Mouse (Mus musculus) CH12.LX (cell line): ENCODE results near the gene Hivep2. TPM values are rescaled to one million over a fixed set of nuclear protein-coding genes. Genes with fewer than 3 reads are reported as not detected.

Experiments used
- DNase-seq: peaks from one replicate; pipeline ENCODE4 v3.0.0-alpha.2; 2013; ENCODE audit errors: extremely low read depth
- H3K27ac ChIP-seq: 2 replicates; pipeline ENCODE4 v1.5.1; 2012; ENCODE audit warnings: low read depth, mild to moderate bottlenecking, control low read depth, moderate library complexity; ENCODE audit not compliant: insufficient read depth
- H3K27me3 ChIP-seq: replicated peaks from 2 replicates; pipeline ENCODE3; 2012; ENCODE audit warnings: inconsistent platforms
- H3K36me3 ChIP-seq, 2 experiments: replicated peaks in 1 of 2; 2 replicates each; pipeline versions ENCODE3 to v1.6.1; 2012; ENCODE audit warnings: inconsistent platforms in 1 of 2, low read length in 1 of 2, mild to moderate bottlenecking in 1 of 2, mixed read lengths in 1 of 2, moderate library complexity in 1 of 2; ENCODE audit not compliant: control insufficient read depth in 1 of 2, insufficient read depth in 1 of 2
- H3K4me1 ChIP-seq, 2 experiments: 2 replicates each; pipeline ENCODE4 v1.6.1; 2012; ENCODE audit warnings: inconsistent platforms in 1 of 2, moderate library complexity in 1 of 2; ENCODE audit not compliant: insufficient read depth in 2 of 2, control insufficient read depth in 1 of 2
- H3K4me2 ChIP-seq: 2 replicates; pipeline ENCODE4 v1.6.1; 2012; ENCODE audit warnings: low read depth, mild to moderate bottlenecking, control low read depth; ENCODE audit not compliant: poor library complexity, insufficient read depth, severe bottlenecking
- H3K4me3 ChIP-seq, 3 experiments: fragments of 150-350 bp in 1 of 3; sonication (generic) in 1 of 3; replicated peaks in 1 of 3; 2 replicates each; pipeline versions ENCODE3 to v1.5.1; 2011 to 2012; ENCODE audit warnings: low read depth in 2 of 3, low read length in 2 of 3, mild to moderate bottlenecking in 2 of 3, moderate library complexity in 2 of 3, control low read depth in 1 of 3, improper control_type of control experiment in 1 of 3, inconsistent platforms in 1 of 3, mixed read lengths in 1 of 3; ENCODE audit not compliant: poor library complexity in 1 of 3
- H3K79me2 ChIP-seq: replicated peaks from 2 replicates; pipeline ENCODE4 v1.6.1; 2012; ENCODE audit warnings: mild to moderate bottlenecking, moderate library complexity; ENCODE audit not compliant: control insufficient read depth, poor library complexity, insufficient read depth, severe bottlenecking; ENCODE audit errors: extremely low read depth
- H3K9ac ChIP-seq: 2 replicates; pipeline ENCODE4 v1.6.1; 2012; ENCODE audit warnings: low read depth, mild to moderate bottlenecking, control low read depth, moderate library complexity; ENCODE audit not compliant: insufficient read depth
- H3K9me3 ChIP-seq: replicated peaks from 2 replicates; pipeline ENCODE3; 2012; ENCODE audit warnings: low read length, inconsistent platforms, mixed read lengths
- CHD2 ChIP-seq: IDR thresholded peaks from 2 replicates; pipeline ENCODE4 v1.6.1; 2011; ENCODE audit warnings: low read length, improper control_type of control experiment
- E2F4 ChIP-seq: IDR thresholded peaks from 2 replicates; pipeline ENCODE4 v1.6.1; 2011; ENCODE audit warnings: low read depth, low read length, improper control_type of control experiment; ENCODE audit not compliant: insufficient replicate concordance
- IRF4 ChIP-seq: IDR thresholded peaks from 2 replicates; pipeline ENCODE4 v1.6.1; 2014; ENCODE audit warnings: low read depth, mild to moderate bottlenecking, inconsistent platforms, low read length, improper control_type of control experiment
- JUN ChIP-seq: IDR thresholded peaks from 2 replicates; pipeline ENCODE4 v1.6.1; 2011; ENCODE audit warnings: low read depth, mild to moderate bottlenecking, low read length, improper control_type of control experiment, moderate library complexity; ENCODE audit not compliant: insufficient read depth
- JUND ChIP-seq: conservative IDR thresholded peaks from 2 replicates; pipeline ENCODE4 v1.6.1; 2011; ENCODE audit warnings: low read depth, low read length, improper control_type of control experiment
- MAFK ChIP-seq: IDR thresholded peaks from 2 replicates; pipeline ENCODE4 v1.6.1; 2011; ENCODE audit warnings: low read length, improper control_type of control experiment; ENCODE audit not compliant: insufficient replicate concordance
- MYC ChIP-seq: IDR thresholded peaks from 2 replicates; pipeline ENCODE4 v1.6.1; 2011; ENCODE audit warnings: low read depth, mild to moderate bottlenecking, improper control_type of control experiment, low read length
- NRF1 ChIP-seq: IDR thresholded peaks from 2 replicates; pipeline ENCODE4 v1.6.1; 2014; ENCODE audit warnings: low read depth, mild to moderate bottlenecking, inconsistent platforms, low read length, improper control_type of control experiment, moderate library complexity
- RCOR1 ChIP-seq: conservative IDR thresholded peaks from 2 replicates; pipeline ENCODE4 v1.6.1; 2012; ENCODE audit warnings: low read depth, mild to moderate bottlenecking, inconsistent platforms, low read length, improper control_type of control experiment
- SMC3 ChIP-seq: IDR thresholded peaks from 2 replicates; pipeline ENCODE4 v1.6.1; 2011; ENCODE audit warnings: low read depth, low read length, improper control_type of control experiment
- TBP ChIP-seq: conservative IDR thresholded peaks from 2 replicates; pipeline ENCODE4 v1.6.1; 2011; ENCODE audit warnings: low read depth, low read length, improper control_type of control experiment
- TCF12 ChIP-seq: IDR thresholded peaks from 2 replicates; pipeline ENCODE4 v1.6.1; 2014; ENCODE audit warnings: low read depth, mild to moderate bottlenecking, inconsistent platforms, low read length, improper control_type of control experiment
- ZC3H11A ChIP-seq: IDR thresholded peaks from 2 replicates; pipeline ENCODE4 v1.6.1; 2012; ENCODE audit warnings: low read depth, mild to moderate bottlenecking, inconsistent platforms, low read length, improper control_type of control experiment
- ZMIZ1 ChIP-seq: IDR thresholded peaks from 2 replicates; pipeline ENCODE4 v1.6.1; 2012; ENCODE audit warnings: low read depth, mild to moderate bottlenecking, inconsistent platforms, low read length, improper control_type of control experiment
- dilution Hi-C: fragments of 300-500 bp; cut with MboI; formaldehyde crosslinking; loops from 2 replicates; pipeline ENCODE4 v1.14.3; 2020; ENCODE audit warnings: low sequenced_read_pairs; ENCODE audit not compliant: extremely low pct_unique_long_range_greater_than_20kb, extremely low pct_ligation_motif_present
- in situ Hi-C: fragments of 300-500 bp; cut with MboI; formaldehyde crosslinking; loops from 3 replicates; pipeline ENCODE4 v1.14.3; 2019; ENCODE audit warnings: low sequenced_read_pairs, low pct_ligation_motif_present, low pct_unique_long_range_greater_than_20kb, mixed read lengths
- polyA plus RNA-seq: library from polyadenylated mRNA; unstranded; fragments of >175 nt; gene quantifications from 2 replicates; pipeline ENCODE4 v1.2.1, GENCODE M21; 2012; ENCODE audit warnings: low read depth; ENCODE audit not compliant: insufficient read length
- total RNA-seq, 2 experiments: library from RNA; depleted of rRNA; stranded (reverse); fragments of 300-350 nt in 1 of 2; fragments of >200 nt in 1 of 2; gene quantifications; 2 replicates each; pipeline ENCODE4 v1.2.3; 2012 to 2014

Gene Hivep2
- total and polyA plus RNA-seq, 3 experiments, result 0.59 to 2.7 (median 1.4) TPM

GRCm38 (mm10) chr10:14168869-14169566 lies 203.1 kb downstream of the Hivep2 start:
- TF ChIP-seq E2F4, result no peak
- no peak for TF ChIP-seq TBP
- TF ChIP-seq NRF1, result no peak
- no peak for TF ChIP-seq RCOR1
- TF ChIP-seq SMC3, result no peak
- TF ChIP-seq ZC3H11A, result no peak
- Histone ChIP-seq H3K27ac (no peak overlapping the region), H3K4me3 (no peak overlapping the region), H3K9me3 (no peaks in the 10 kb centered on the region), H3K36me3 (no peaks in the 10 kb centered on the region), H3K9ac (no peak overlapping the region), H3K4me1 (peaks cover 0 to 4% of the 10 kb centered on the region in 2 experiments; a peak in 2 of 4 replicates), H3K27me3 (no peaks in the 10 kb centered on the region), H3K79me2 (no peaks in the 10 kb centered on the region), H3K4me2 (no peak overlapping the region)
- no peak for DNase-seq
- in situ Hi-C loops (no loop called here), dilution Hi-C loops (no loop called here)

- DNase-seq, result peak; percentile 27
- no peak overlapping the region for H3K4me3 ChIP-seq
- H3K79me2 ChIP-seq, result no peaks in the 10 kb centered on the region
- in situ Hi-C loops (no loop called here), dilution Hi-C loops (no loop called here)
- TF ChIP-seq TBP (no peak), TCF12 (no peak), JUN (no peak), JUND (no peak), ZMIZ1 (no peak), MAFK (no peak), IRF4 (no peak), CHD2 (no peak), MYC (no peak), ZC3H11A (no peak)
- H3K27me3 ChIP-seq, result no peaks in the 10 kb centered on the region
- H3K36me3 ChIP-seq, result no peaks in the 10 kb centered on the region
- H3K9me3 ChIP-seq, result no peaks in the 10 kb centered on the region
- no peak overlapping the region for H3K27ac ChIP-seq
- peak overlapping the region; percentile 84 for H3K4me2 ChIP-seq
- no peak overlapping the region for H3K9ac ChIP-seq
- peaks cover 5 to 11% of the 10 kb centered on the region in 2 experiments; a peak in 3 of 4 replicates for H3K4me1 ChIP-seq
These were observed 208.2 kb downstream of the Hivep2 start for GRCm38 (mm10) chr10:14174124-14174523.
